Mouse (Mus musculus) heart, postnatal 0 days (tissue): ENCODE data around the gene Jarid2. TPM values are rescaled to one million over a fixed set of nuclear protein-coding genes. Genes with fewer than 3 reads are reported as not detected.

Experiments used
- ATAC-seq: fragments of 200-750 bp; cut with Nextera tagmentation; 2 replicates; pipeline ENCODE4 v1.8.0; 2017; ENCODE audit warnings: low read depth, moderate number of reproducible peaks, moderate library complexity; ENCODE audit not compliant: insufficient read depth
- DNase-seq: peaks from one replicate; pipeline ENCODE4 v3.0.0-alpha.2; 2016; ENCODE audit warnings: low spot score
- H3K27ac ChIP-seq: fragments of 300-500 bp; sonication (generic); 2 replicates; pipeline ENCODE4 v1.5.1; 2014; ENCODE audit warnings: low read depth, mild to moderate bottlenecking
- H3K27me3 ChIP-seq: fragments of 300-500 bp; sonication (generic); 2 replicates; pipeline ENCODE4 v1.6.1; 2014; ENCODE audit warnings: low read length, mixed read lengths; ENCODE audit not compliant: control insufficient read depth, insufficient read depth
- H3K36me3 ChIP-seq: fragments of 300-500 bp; sonication (generic); replicated peaks from 2 replicates; pipeline ENCODE4 v1.6.1; 2014; ENCODE audit warnings: low read length, mixed read lengths; ENCODE audit not compliant: control insufficient read depth, insufficient read depth
- H3K4me1 ChIP-seq: fragments of 300-500 bp; sonication (generic); 2 replicates; pipeline ENCODE4 v1.6.1; 2014; ENCODE audit warnings: antibody characterized with exemption; ENCODE audit not compliant: control insufficient read depth, insufficient read depth
- H3K4me2 ChIP-seq: fragments of 300-500 bp; sonication (generic); 2 replicates; pipeline ENCODE4 v1.6.1; 2014; ENCODE audit warnings: low read depth, mild to moderate bottlenecking, low read length, moderate library complexity
- H3K4me3 ChIP-seq: fragments of 300-500 bp; sonication (generic); 2 replicates; pipeline ENCODE4 v1.5.1; 2014; ENCODE audit warnings: low read depth, low read length
- H3K9ac ChIP-seq: fragments of 300-500 bp; sonication (generic); replicated peaks from 2 replicates; pipeline ENCODE4 v1.6.1; 2014; ENCODE audit warnings: low read depth, low read length, mixed read lengths
- H3K9me3 ChIP-seq: fragments of 300-500 bp; sonication (generic); replicated peaks from 2 replicates; pipeline ENCODE4 v1.6.1; 2016; ENCODE audit warnings: low read length; ENCODE audit not compliant: control insufficient read depth
- CTCF ChIP-seq: IDR thresholded peaks from 2 replicates; pipeline ENCODE4 v1.5.1; 2016; ENCODE audit warnings: antibody characterized with exemption, control low read depth, low read depth
- EP300 ChIP-seq: IDR thresholded peaks from 2 replicates; pipeline ENCODE4 v1.6.1; 2016; ENCODE audit warnings: antibody characterized with exemption, low read depth
- WGBS: fragments of 180-500 bp; shearing (Covaris S2); extraction: QIAGEN DNeasy Blood & Tissue Kit; methylation state at CpG from one replicate; pipeline ENCODE4 v1.1.7; 2014; 5-methylcytosine and 5-hydroxymethylcytosine counted together
- polyA plus RNA-seq: library from polyadenylated mRNA; unstranded; fragments of >200 nt; fragmentation: Nextera tagmentation; extraction: Ambion mirVana; gene quantifications from 2 replicates; pipeline ENCODE4 v1.2.1, GENCODE M21; 2015
- total RNA-seq: library from RNA; depleted of rRNA; stranded (reverse); fragments of >200 nt; gene quantifications from 2 replicates; pipeline ENCODE4 v1.2.3, GENCODE M21; 2014; ENCODE audit warnings: low replicate concordance

Gene Jarid2
- total and polyA plus RNA-seq, 2 experiments from 2014 or later: 10.2 to 17.7 TPM

DNA sequence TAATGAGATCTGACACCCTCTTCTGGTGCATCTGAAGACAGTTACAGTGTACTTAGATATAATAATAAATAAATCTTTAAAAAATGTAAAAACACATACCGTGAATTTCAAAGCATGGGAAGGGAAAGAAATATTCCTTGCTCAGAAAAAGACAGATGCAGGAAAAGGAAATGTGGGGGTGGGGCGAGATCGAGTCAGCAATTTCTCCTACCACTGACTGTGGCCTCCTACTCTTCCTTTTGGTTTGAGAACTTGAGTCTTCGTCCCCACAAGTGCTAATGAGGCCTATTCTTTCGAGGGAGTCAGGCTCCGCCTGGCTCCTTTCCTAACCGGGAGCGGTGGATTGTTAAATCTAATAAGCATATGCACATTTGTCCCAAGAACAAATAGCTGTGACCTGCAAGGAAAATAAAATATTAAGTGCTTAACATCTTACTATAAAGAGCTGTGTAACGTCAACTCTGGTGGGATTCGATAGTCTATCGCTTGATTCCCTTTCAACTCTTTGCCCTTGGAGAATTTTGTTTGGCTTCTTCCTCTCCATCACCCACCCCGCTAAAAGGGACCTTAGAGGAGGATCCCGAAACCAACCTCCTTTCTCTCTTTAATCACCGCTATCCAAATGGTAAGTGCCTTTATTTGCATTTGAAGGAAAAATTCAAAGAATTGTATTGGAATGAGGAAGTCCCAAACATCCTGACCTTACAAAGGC is 24.1 kb upstream of the Jarid2 start:
- no peak for ATAC-seq
- Histone ChIP-seq H3K9me3 (no peaks in the 10 kb centered on the region), H3K27ac (no peak overlapping the region), H3K27me3 (no peaks in the 10 kb centered on the region), H3K36me3 (no peaks in the 10 kb centered on the region), H3K4me1 (no peaks in the 10 kb centered on the region), H3K9ac (no peak overlapping the region), H3K4me2 (no peak overlapping the region), H3K4me3 (no peak overlapping the region)
- WGBS: 61% methylated on average over 14 of the region's 14 CpGs
- TF ChIP-seq EP300 (no peak), CTCF (no peak)
- no peak for DNase-seq

DNA sequence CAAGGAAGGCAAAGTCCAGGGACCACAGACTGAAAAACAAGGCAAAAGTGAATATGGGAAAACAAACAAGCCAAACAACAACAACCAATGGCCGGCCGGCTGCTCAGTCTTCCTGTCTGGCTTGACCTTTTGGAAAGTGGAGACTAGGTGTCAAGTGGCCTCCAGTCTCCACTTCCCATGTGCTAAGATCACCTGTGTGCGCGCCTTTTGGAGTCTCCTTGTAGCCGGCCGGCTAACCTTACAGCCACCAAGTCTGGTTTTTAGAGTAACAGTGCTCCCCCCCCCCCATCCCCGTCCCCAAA is 23.6 kb upstream of the Jarid2 start:
- no peak for DNase-seq
- Histone ChIP-seq H3K9me3 (no peaks in the 10 kb centered on the region), H3K36me3 (no peaks in the 10 kb centered on the region), H3K4me3 (no peak overlapping the region), H3K27ac (no peak overlapping the region), H3K27me3 (no peaks in the 10 kb centered on the region), H3K4me1 (no peaks in the 10 kb centered on the region), H3K9ac (no peak overlapping the region), H3K4me2 (no peak overlapping the region)
- TF ChIP-seq EP300 (no peak), CTCF (no peak)
- WGBS: 69% methylated on average over 7 of the region's 7 CpGs
- no peak for ATAC-seq

DNA sequence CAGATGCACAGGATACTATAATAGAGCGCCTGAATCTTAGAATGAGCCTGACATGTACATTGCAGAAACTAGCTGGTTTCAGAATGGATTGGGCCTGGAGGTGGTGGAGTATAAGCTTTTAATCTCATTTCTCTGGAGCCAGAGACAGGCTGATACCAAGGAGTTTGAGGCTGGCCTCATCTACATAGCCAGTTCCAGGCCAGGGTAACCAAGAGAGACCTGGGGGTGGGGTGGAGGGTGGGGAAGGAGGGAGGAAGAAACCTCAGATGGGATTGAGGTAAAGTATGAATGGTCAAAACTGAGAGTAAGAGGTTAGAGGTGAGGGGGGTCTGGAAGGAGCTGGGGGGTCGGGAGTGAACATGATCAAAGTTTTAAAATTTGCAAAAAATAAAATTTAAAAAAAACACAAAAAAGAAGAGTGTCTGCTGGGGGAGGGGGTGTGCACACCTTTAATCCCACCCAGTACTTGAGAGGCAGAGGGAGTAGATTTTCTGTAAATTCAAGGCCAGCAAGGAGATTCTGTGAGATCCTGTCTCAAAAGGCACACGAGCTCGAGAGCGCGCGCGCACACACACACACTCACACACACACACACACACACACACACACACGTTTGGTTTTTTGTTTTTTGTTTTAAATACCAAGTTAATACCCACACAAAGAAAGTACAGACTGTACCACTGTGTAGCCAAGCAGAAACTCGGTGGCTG is 22.9 kb upstream of the Jarid2 start:
- Histone ChIP-seq H3K27me3 (no peaks in the 10 kb centered on the region), H3K4me1 (no peaks in the 10 kb centered on the region), H3K4me2 (no peak overlapping the region), H3K27ac (no peak overlapping the region), H3K4me3 (no peak overlapping the region), H3K9me3 (no peaks in the 10 kb centered on the region), H3K9ac (no peak overlapping the region), H3K36me3 (no peaks in the 10 kb centered on the region)
- TF ChIP-seq EP300: no peak
- no peak for TF ChIP-seq CTCF
- ATAC-seq: no peak
- 81% methylated on average over 10 of the region's 10 CpGs for WGBS
- DNase-seq: no peak

DNA sequence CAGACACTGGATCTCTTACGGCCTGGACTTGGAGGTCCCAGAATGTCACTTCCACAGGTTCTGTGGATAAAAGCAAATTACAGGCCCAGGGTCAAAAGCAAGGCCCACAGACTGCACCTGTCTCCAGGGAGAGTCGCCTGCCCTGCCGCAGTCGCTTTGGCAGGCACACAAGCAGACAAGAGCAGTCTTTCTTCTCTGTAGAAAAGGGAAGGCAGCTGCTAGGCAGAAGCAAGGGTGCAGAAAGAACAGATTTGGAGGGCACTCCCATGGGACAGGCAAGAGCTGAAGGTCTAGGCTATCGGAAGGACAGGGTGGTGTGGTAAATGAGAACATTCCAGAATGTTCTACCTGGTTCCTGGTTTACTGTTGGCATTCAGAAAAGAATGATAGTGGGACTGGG is 22.1 kb upstream of the Jarid2 start:
- no peaks in the 10 kb centered on the region for H3K9me3 ChIP-seq
- no peak overlapping the region for H3K9ac ChIP-seq
- 87% methylated on average over 5 of the region's 5 CpGs for WGBS
- no peak overlapping the region for H3K27ac ChIP-seq
- no peaks in the 10 kb centered on the region for H3K36me3 ChIP-seq
- H3K27me3 ChIP-seq: no peaks in the 10 kb centered on the region
- DNase-seq (no peak), ATAC-seq (no peak)
- H3K4me1 ChIP-seq: no peaks in the 10 kb centered on the region
- TF ChIP-seq EP300 (no peak), CTCF (no peak)
- no peak overlapping the region for H3K4me2 ChIP-seq
- H3K4me3 ChIP-seq: no peak overlapping the region

DNA sequence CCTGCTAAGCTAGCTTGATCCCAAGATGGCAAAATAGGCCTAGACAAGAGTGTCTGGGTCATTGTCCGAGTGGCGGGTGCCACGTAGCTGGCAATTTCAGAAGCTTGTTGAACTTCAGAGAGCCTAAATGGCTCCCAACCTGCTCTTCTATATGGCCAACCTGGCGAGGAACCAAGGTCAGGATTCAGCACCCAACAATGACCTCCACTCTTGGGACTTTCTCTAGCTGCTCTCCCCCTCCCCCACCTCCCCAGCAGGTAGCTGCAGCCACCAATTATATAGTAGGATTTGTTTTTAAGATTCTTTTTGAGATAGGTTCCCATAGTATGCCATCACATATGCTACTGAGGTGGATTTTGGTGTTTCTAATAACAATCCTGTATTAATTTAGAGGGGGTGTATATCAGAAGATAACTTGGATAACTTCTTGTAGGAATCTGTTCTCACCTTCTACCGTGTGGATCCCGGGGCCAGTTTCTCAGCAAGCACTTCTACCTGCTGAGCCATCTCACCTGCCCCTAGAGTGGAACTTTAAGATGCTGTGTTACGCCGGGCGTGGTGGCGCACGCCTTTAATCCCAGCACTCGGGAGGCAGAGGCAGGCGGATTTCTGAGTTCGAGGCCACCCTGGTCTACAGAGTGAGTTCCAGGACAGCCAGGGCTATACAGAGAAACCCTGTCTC is 20.8 kb upstream of the Jarid2 start:
- 85% methylated on average over 14 of the region's 14 CpGs for WGBS
- H3K9ac ChIP-seq: no peak overlapping the region
- ATAC-seq (no peak), DNase-seq (no peak)
- H3K4me1 ChIP-seq: no peaks in the 10 kb centered on the region
- no peaks in the 10 kb centered on the region for H3K27me3 ChIP-seq
- no peak overlapping the region for H3K4me2 ChIP-seq
- H3K9me3 ChIP-seq: no peaks in the 10 kb centered on the region
- no peaks in the 10 kb centered on the region for H3K36me3 ChIP-seq
- H3K4me3 ChIP-seq: no peak overlapping the region
- no peak overlapping the region for H3K27ac ChIP-seq
- TF ChIP-seq CTCF (no peak), EP300 (no peak)
